Mouse (Mus musculus): ENCODE data around the gene Cdcp1.

DNA sequence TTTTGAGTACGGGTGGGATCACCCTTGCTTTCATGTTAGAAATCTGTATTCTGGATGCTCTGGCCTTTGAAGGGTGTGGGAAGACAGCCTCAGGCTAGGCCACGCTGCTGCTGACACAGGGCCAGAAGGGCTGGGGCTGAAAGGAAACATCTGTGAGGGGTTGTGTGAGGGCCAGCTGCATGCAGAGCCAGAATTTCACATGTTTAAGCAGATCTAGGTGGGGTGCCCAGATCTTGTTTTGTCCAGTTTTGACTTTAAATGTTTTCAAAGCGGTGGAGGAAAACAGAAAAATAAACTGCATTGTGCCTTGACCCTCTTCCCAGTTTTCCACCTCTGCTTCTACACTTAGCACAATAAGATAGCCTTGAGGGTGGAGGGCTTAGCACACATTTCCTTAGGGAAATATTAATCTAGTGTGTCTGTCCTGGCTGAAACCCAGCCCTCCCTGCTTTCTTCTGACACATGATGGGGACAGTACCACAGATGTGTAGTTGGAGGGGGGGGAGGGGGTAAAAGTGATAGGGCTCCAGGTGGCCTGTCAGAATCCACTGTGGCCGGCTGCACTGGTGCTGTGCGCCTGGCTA, 76.9 kb downstream of the Cdcp1 start:
- TF ChIP-seq POLR2A (IDR thresholded peaks at IDR 0.05; ENCODE audit: control insufficient read depth, low read depth, low read length) (no peak), CTCF (IDR thresholded peaks at IDR 0.05; ENCODE audit: control insufficient read depth, insufficient read depth, insufficient replicate concordance, low read depth, low read length) (no peak)

Data from testis, adult 2 months (tissue).